Mouse (Mus musculus): ENCODE results near the gene Gm20388. TPM values are rescaled to one million over a fixed set of nuclear protein-coding genes. Genes with fewer than 3 reads are reported as not detected.

Gene Gm20388
- total RNA-seq, 1 experiment, result 27.0 TPM

- no peak for DNase-seq (ENCODE audit: low read depth, low spot score)
- no peak overlapping the region for H3K4me3 ChIP-seq (ENCODE audit: insufficient read depth in 1 of 2, low read depth in 1 of 2, low read length in 2 of 2, poor library complexity in 1 of 2, severe bottlenecking in 1 of 2)
- H3K4me1 ChIP-seq (ENCODE audit: control insufficient read depth in 2 of 2, insufficient read depth in 2 of 2, low read length in 2 of 2, poor library complexity in 1 of 2), result peaks cover 0 to 2% of the 10 kb centered on the region in 2 experiments; a peak in 1 of 4 replicates
- TF ChIP-seq ZNF384 (IDR thresholded peaks at IDR 0.05; ENCODE audit: low read depth, low read length), result no peak
- no peak for TF ChIP-seq HCFC1 (IDR thresholded peaks at IDR 0.05; ENCODE audit: borderline replicate concordance, insufficient read depth, low read length)
- no peak for TF ChIP-seq CHD2 (IDR thresholded peaks at IDR 0.05; ENCODE audit: low read depth, low read length)
- no peak for TF ChIP-seq ZC3H11A (IDR thresholded peaks at IDR 0.05; ENCODE audit: borderline replicate concordance, low read depth, low read length)
- no peak for TF ChIP-seq MAFK (IDR thresholded peaks at IDR 0.05; ENCODE audit: insufficient read depth, low read depth, low read length)
- in situ Hi-C loops (cut with MboI; ENCODE audit: low sequenced_read_pairs in 2 of 2, unreplicated experiment in 2 of 2), result no loop called here
- no peaks in the 10 kb centered on the region for H3K9me3 ChIP-seq (ENCODE audit: control insufficient read depth, insufficient read depth, low read depth, low read length)
- H3K27ac ChIP-seq (ENCODE audit: insufficient read depth, low read depth, low read length, poor library complexity, severe bottlenecking), result no peak overlapping the region
- no peak overlapping the region for H3K9ac ChIP-seq (ENCODE audit: insufficient read depth, low read depth, low read length, poor library complexity, severe bottlenecking)
- no peaks in the 10 kb centered on the region for H3K36me3 ChIP-seq (ENCODE audit: control insufficient read depth, insufficient read depth, low read length, poor library complexity, severe bottlenecking)
Measured at GRCm38 (mm10) chr8:121462092-121462491, 1551.5 kb downstream of the Gm20388 start.

- H3K36me3 ChIP-seq (ENCODE audit: control insufficient read depth, insufficient read depth, low read length, poor library complexity, severe bottlenecking), result no peaks in the 10 kb centered on the region
- no peak overlapping the region for H3K4me3 ChIP-seq (ENCODE audit: insufficient read depth in 1 of 2, low read depth in 1 of 2, low read length in 2 of 2, poor library complexity in 1 of 2, severe bottlenecking in 1 of 2)
- no peak for TF ChIP-seq HCFC1 (IDR thresholded peaks at IDR 0.05; ENCODE audit: borderline replicate concordance, insufficient read depth, low read length)
- no peak for TF ChIP-seq ZNF384 (IDR thresholded peaks at IDR 0.05; ENCODE audit: low read depth, low read length)
- TF ChIP-seq MAFK (IDR thresholded peaks at IDR 0.05; ENCODE audit: insufficient read depth, low read depth, low read length), result no peak
- no peak for TF ChIP-seq ZC3H11A (IDR thresholded peaks at IDR 0.05; ENCODE audit: borderline replicate concordance, low read depth, low read length)
- no peak for TF ChIP-seq CHD2 (IDR thresholded peaks at IDR 0.05; ENCODE audit: low read depth, low read length)
- no peaks in the 10 kb centered on the region for H3K9me3 ChIP-seq (ENCODE audit: control insufficient read depth, insufficient read depth, low read depth, low read length)
- DNase-seq (ENCODE audit: low read depth, low spot score), result no peak
- H3K9ac ChIP-seq (ENCODE audit: insufficient read depth, low read depth, low read length, poor library complexity, severe bottlenecking), result no peak overlapping the region
- H3K4me1 ChIP-seq (ENCODE audit: control insufficient read depth in 2 of 2, insufficient read depth in 2 of 2, low read length in 2 of 2, poor library complexity in 1 of 2), result peaks cover 0 to 2% of the 10 kb centered on the region in 2 experiments; a peak in 1 of 4 replicates
- H3K27ac ChIP-seq (ENCODE audit: insufficient read depth, low read depth, low read length, poor library complexity, severe bottlenecking), result no peak overlapping the region
- in situ Hi-C loops (cut with MboI; ENCODE audit: low sequenced_read_pairs in 2 of 2, unreplicated experiment in 2 of 2), result no loop called here
Measured at GRCm38 (mm10) chr8:121468083-121469071, 1557.7 kb downstream of the Gm20388 start.

- Histone ChIP-seq H3K4me3 (ENCODE audit: insufficient read depth in 1 of 2, low read depth in 1 of 2, low read length in 2 of 2, poor library complexity in 1 of 2, severe bottlenecking in 1 of 2) (no peak overlapping the region), H3K36me3 (ENCODE audit: control insufficient read depth, insufficient read depth, low read length, poor library complexity, severe bottlenecking) (no peaks in the 10 kb centered on the region), H3K27ac (ENCODE audit: insufficient read depth, low read depth, low read length, poor library complexity, severe bottlenecking) (no peak overlapping the region), H3K9ac (ENCODE audit: insufficient read depth, low read depth, low read length, poor library complexity, severe bottlenecking) (no peak overlapping the region), H3K4me1 (ENCODE audit: control insufficient read depth in 2 of 2, insufficient read depth in 2 of 2, low read length in 2 of 2, poor library complexity in 1 of 2) (peaks cover 0 to 11% of the 10 kb centered on the region in 2 experiments; a peak in 2 of 4 replicates), H3K9me3 (ENCODE audit: control insufficient read depth, insufficient read depth, low read depth, low read length) (no peaks in the 10 kb centered on the region)
- TF ChIP-seq CHD2 (IDR thresholded peaks at IDR 0.05; ENCODE audit: low read depth, low read length), result no peak
- TF ChIP-seq MAFK (IDR thresholded peaks at IDR 0.05; ENCODE audit: insufficient read depth, low read depth, low read length), result no peak
- TF ChIP-seq ZC3H11A (IDR thresholded peaks at IDR 0.05; ENCODE audit: borderline replicate concordance, low read depth, low read length), result no peak
- TF ChIP-seq ZNF384 (IDR thresholded peaks at IDR 0.05; ENCODE audit: low read depth, low read length), result no peak
- no peak for TF ChIP-seq HCFC1 (IDR thresholded peaks at IDR 0.05; ENCODE audit: borderline replicate concordance, insufficient read depth, low read length)
- no peak for DNase-seq (ENCODE audit: low read depth, low spot score)
- in situ Hi-C loops (cut with MboI; ENCODE audit: low sequenced_read_pairs in 2 of 2, unreplicated experiment in 2 of 2), result no loop called here
Measured at GRCm38 (mm10) chr8:121474161-121474897, 1563.7 kb downstream of the Gm20388 start.

GRCm38 (mm10) chr8:121474898-121475284, 1564.2 kb downstream of the Gm20388 start:
- no peak overlapping the region for H3K27ac ChIP-seq (ENCODE audit: insufficient read depth, low read depth, low read length, poor library complexity, severe bottlenecking)
- H3K4me3 ChIP-seq (ENCODE audit: insufficient read depth in 1 of 2, low read depth in 1 of 2, low read length in 2 of 2, poor library complexity in 1 of 2, severe bottlenecking in 1 of 2), result no peak overlapping the region
- no peaks in the 10 kb centered on the region for H3K9me3 ChIP-seq (ENCODE audit: control insufficient read depth, insufficient read depth, low read depth, low read length)
- no peaks in the 10 kb centered on the region for H3K36me3 ChIP-seq (ENCODE audit: control insufficient read depth, insufficient read depth, low read length, poor library complexity, severe bottlenecking)
- DNase-seq (ENCODE audit: low read depth, low spot score), result no peak
- in situ Hi-C loops (cut with MboI; ENCODE audit: low sequenced_read_pairs in 2 of 2, unreplicated experiment in 2 of 2), result no loop called here
- no peak overlapping the region for H3K9ac ChIP-seq (ENCODE audit: insufficient read depth, low read depth, low read length, poor library complexity, severe bottlenecking)
- peaks cover 0 to 11% of the 10 kb centered on the region in 2 experiments; a peak in 2 of 4 replicates for H3K4me1 ChIP-seq (ENCODE audit: control insufficient read depth in 2 of 2, insufficient read depth in 2 of 2, low read length in 2 of 2, poor library complexity in 1 of 2)
- no peak for TF ChIP-seq ZC3H11A (IDR thresholded peaks at IDR 0.05; ENCODE audit: borderline replicate concordance, low read depth, low read length)
- TF ChIP-seq ZNF384 (IDR thresholded peaks at IDR 0.05; ENCODE audit: low read depth, low read length), result no peak
- no peak for TF ChIP-seq HCFC1 (IDR thresholded peaks at IDR 0.05; ENCODE audit: borderline replicate concordance, insufficient read depth, low read length)
- TF ChIP-seq MAFK (IDR thresholded peaks at IDR 0.05; ENCODE audit: insufficient read depth, low read depth, low read length), result no peak
- TF ChIP-seq CHD2 (IDR thresholded peaks at IDR 0.05; ENCODE audit: low read depth, low read length), result no peak
